Mouse (Mus musculus): ENCODE results near the gene Ctnnbip1. TPM values are rescaled to one million over a fixed set of nuclear protein-coding genes. Genes with fewer than 3 reads are reported as not detected.

Gene Ctnnbip1
- polyA plus RNA-seq, 1 experiment, result 27.2 TPM

- TF ChIP-seq CTCF (IDR thresholded peaks at IDR 0.05; ENCODE audit: extremely low read depth, insufficient read length, insufficient replicate concordance, low read depth, low read length), result no peak
- no peak for TF ChIP-seq POLR2A (IDR thresholded peaks at IDR 0.05; ENCODE audit: low read depth, low read length)
- Histone ChIP-seq H3K36me3 (ENCODE audit: control insufficient read depth, insufficient read depth, low read length) (no peaks in the 10 kb centered on the region), H3K27ac (ENCODE audit: insufficient read depth, low read depth, low read length) (no peak overlapping the region), H3K4me1 (ENCODE audit: control insufficient read depth, insufficient read depth, insufficient read length, low read length) (peaks cover 24% of the 10 kb centered on the region), H3K27me3 (ENCODE audit: control insufficient read depth, insufficient read depth, low read length) (no peaks in the 10 kb centered on the region), H3K4me3 (ENCODE audit: low read depth, low read length) (no peak overlapping the region)
- WGBS, result 89% methylated on average over 4 of the region's 4 CpGs
Observed at GRCm38 (mm10) chr4:149561392-149561791, 43.4 kb downstream of the Ctnnbip1 start.

- H3K36me3 ChIP-seq (ENCODE audit: control insufficient read depth, insufficient read depth, low read length), result no peaks in the 10 kb centered on the region
- no peak overlapping the region for H3K27ac ChIP-seq (ENCODE audit: insufficient read depth, low read depth, low read length)
- peaks cover 28% of the 10 kb centered on the region for H3K4me1 ChIP-seq (ENCODE audit: control insufficient read depth, insufficient read depth, insufficient read length, low read length)
- H3K27me3 ChIP-seq (ENCODE audit: control insufficient read depth, insufficient read depth, low read length), result no peaks in the 10 kb centered on the region
- TF ChIP-seq CTCF (IDR thresholded peaks at IDR 0.05; ENCODE audit: extremely low read depth, insufficient read length, insufficient replicate concordance, low read depth, low read length), result no peak
- no peak for TF ChIP-seq POLR2A (IDR thresholded peaks at IDR 0.05; ENCODE audit: low read depth, low read length)
- H3K4me3 ChIP-seq (ENCODE audit: low read depth, low read length), result peak overlapping the region; percentile 7; the same call in 1 of the 2 replicates
- WGBS, result 69% methylated on average over 21 of the region's 21 CpGs
Observed at GRCm38 (mm10) chr4:149561986-149562904, 44.2 kb downstream of the Ctnnbip1 start.

- Histone ChIP-seq H3K27me3 (ENCODE audit: control insufficient read depth, insufficient read depth, low read length) (no peaks in the 10 kb centered on the region), H3K4me1 (ENCODE audit: control insufficient read depth, insufficient read depth, insufficient read length, low read length) (peaks cover 30% of the 10 kb centered on the region), H3K4me3 (ENCODE audit: low read depth, low read length) (peak overlapping the region; percentile 7; the same call in 1 of the 2 replicates), H3K36me3 (ENCODE audit: control insufficient read depth, insufficient read depth, low read length) (no peaks in the 10 kb centered on the region), H3K27ac (ENCODE audit: insufficient read depth, low read depth, low read length) (no peak overlapping the region)
- WGBS, result 61% methylated on average over 7 of the region's 7 CpGs
- TF ChIP-seq CTCF (IDR thresholded peaks at IDR 0.05; ENCODE audit: extremely low read depth, insufficient read length, insufficient replicate concordance, low read depth, low read length), result no peak
- TF ChIP-seq POLR2A (IDR thresholded peaks at IDR 0.05; ENCODE audit: low read depth, low read length), result no peak
Observed at GRCm38 (mm10) chr4:149562905-149563347, 44.9 kb downstream of the Ctnnbip1 start.

GRCm38 (mm10) chr4:149563941-149564361 is 45.9 kb downstream of the Ctnnbip1 start:
- 63% methylated on average over 10 of the region's 10 CpGs for WGBS
- Histone ChIP-seq H3K4me1 (ENCODE audit: control insufficient read depth, insufficient read depth, insufficient read length, low read length) (peaks cover 35% of the 10 kb centered on the region), H3K27ac (ENCODE audit: insufficient read depth, low read depth, low read length) (no peak overlapping the region), H3K36me3 (ENCODE audit: control insufficient read depth, insufficient read depth, low read length) (no peaks in the 10 kb centered on the region), H3K4me3 (ENCODE audit: low read depth, low read length) (no peak overlapping the region), H3K27me3 (ENCODE audit: control insufficient read depth, insufficient read depth, low read length) (no peaks in the 10 kb centered on the region)
- TF ChIP-seq POLR2A (IDR thresholded peaks at IDR 0.05; ENCODE audit: low read depth, low read length), result no peak
- no peak for TF ChIP-seq CTCF (IDR thresholded peaks at IDR 0.05; ENCODE audit: extremely low read depth, insufficient read length, insufficient replicate concordance, low read depth, low read length)

GRCm38 (mm10) chr4:149564452-149565407 is 46.7 kb downstream of the Ctnnbip1 start:
- Histone ChIP-seq H3K27ac (ENCODE audit: insufficient read depth, low read depth, low read length) (no peak overlapping the region), H3K36me3 (ENCODE audit: control insufficient read depth, insufficient read depth, low read length) (no peaks in the 10 kb centered on the region), H3K4me3 (ENCODE audit: low read depth, low read length) (no peak overlapping the region), H3K27me3 (ENCODE audit: control insufficient read depth, insufficient read depth, low read length) (no peaks in the 10 kb centered on the region), H3K4me1 (ENCODE audit: control insufficient read depth, insufficient read depth, insufficient read length, low read length) (peaks cover 41% of the 10 kb centered on the region)
- TF ChIP-seq CTCF (IDR thresholded peaks at IDR 0.05; ENCODE audit: extremely low read depth, insufficient read length, insufficient replicate concordance, low read depth, low read length), result peak; percentile 17; the same call in 1 of the 2 replicates
- no peak for TF ChIP-seq POLR2A (IDR thresholded peaks at IDR 0.05; ENCODE audit: low read depth, low read length)
- WGBS, result 56% methylated on average over 20 of the region's 20 CpGs

- WGBS, result 16% methylated on average over 8 of the region's 8 CpGs
- Histone ChIP-seq H3K4me3 (ENCODE audit: low read depth, low read length) (no peak overlapping the region), H3K4me1 (ENCODE audit: control insufficient read depth, insufficient read depth, insufficient read length, low read length) (peaks cover 62% of the 10 kb centered on the region), H3K36me3 (ENCODE audit: control insufficient read depth, insufficient read depth, low read length) (no peaks in the 10 kb centered on the region), H3K27ac (ENCODE audit: insufficient read depth, low read depth, low read length) (peak overlapping the region; percentile 70), H3K27me3 (ENCODE audit: control insufficient read depth, insufficient read depth, low read length) (no peaks in the 10 kb centered on the region)
- TF ChIP-seq POLR2A (IDR thresholded peaks at IDR 0.05; ENCODE audit: low read depth, low read length) (no peak), CTCF (IDR thresholded peaks at IDR 0.05; ENCODE audit: extremely low read depth, insufficient read length, insufficient replicate concordance, low read depth, low read length) (no peak)
Observed at GRCm38 (mm10) chr4:149567432-149568026, 49.5 kb downstream of the Ctnnbip1 start.

All from small intestine, adult 2 months (tissue).